Mouse (Mus musculus): ENCODE results near the gene Ric1.

Gene Ric1

GRCm38 (mm10) chr19:29610907-29611306 is 88.8 kb downstream of the Ric1 start:
- DNase-seq (ENCODE audit: low spot score), result no peak

DNA sequence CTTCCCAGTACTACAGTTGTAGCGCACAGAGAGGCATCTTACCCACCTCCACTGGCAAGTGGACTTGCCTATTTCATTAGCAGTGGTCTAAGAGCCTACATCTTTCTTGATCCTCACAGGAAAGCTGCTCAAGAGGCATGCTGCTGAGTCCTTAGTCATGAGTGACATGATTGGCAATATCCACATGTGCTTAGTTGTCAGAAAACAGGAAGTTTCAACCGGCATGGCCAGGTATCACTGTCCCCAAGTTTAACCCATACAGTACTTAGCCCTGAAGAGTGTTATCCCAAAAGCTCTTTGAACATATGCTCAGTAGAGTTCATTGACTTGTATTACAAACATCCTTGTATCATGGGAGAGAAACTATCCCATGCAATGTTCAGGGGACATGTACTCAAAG is 90.0 kb downstream of the Ric1 start:
- DNase-seq (ENCODE audit: low spot score), result no peak

GRCm38 (mm10) chr19:29641055-29641454 is 119.0 kb downstream of the Ric1 start:
- no peak for DNase-seq (ENCODE audit: low spot score)

- DNase-seq (ENCODE audit: low spot score), result no peak
Observed at GRCm38 (mm10) chr19:29641510-29641909, 119.4 kb downstream of the Ric1 start.

GRCm38 (mm10) chr19:29642211-29642610 is 120.1 kb downstream of the Ric1 start:
- no peak for DNase-seq (ENCODE audit: low spot score)

DNA sequence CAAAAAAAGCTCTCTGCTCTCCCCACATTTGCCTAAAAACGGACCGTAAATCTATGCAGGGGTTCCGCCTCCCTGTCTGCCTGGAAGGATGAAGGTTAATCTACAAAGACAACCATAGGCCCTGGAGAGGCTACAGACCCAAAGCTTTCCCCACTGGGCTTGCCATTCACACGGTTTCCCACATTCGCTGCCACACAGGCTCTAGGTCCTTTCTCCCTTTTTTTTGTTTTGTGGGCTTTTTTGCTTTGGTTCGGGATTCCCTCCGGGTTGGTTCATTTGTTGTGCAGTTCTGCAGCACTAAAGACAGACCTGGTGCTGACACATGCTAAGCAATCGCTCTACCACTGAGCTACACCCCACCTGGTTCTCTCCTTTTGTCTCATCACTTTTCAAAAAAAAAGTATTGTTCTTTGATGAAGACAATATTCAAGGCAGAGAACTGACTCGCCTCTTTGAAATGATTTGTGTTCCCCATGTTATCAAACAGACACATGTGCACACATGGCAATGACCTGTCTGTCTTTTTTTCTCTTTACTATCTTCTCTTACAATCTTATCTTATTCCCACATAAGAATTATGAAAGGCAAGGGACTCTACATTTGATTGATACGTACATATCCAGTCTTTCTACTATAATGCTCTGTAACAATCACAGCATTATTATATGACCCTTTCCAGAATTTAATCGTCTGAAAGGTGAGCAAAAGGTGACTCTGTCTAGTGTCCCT is 121.3 kb downstream of the Ric1 start:
- no peak for DNase-seq (ENCODE audit: low spot score)

GRCm38 (mm10) chr19:29644747-29645146 is 122.7 kb downstream of the Ric1 start:
- DNase-seq (ENCODE audit: low spot score), result no peak

DNA sequence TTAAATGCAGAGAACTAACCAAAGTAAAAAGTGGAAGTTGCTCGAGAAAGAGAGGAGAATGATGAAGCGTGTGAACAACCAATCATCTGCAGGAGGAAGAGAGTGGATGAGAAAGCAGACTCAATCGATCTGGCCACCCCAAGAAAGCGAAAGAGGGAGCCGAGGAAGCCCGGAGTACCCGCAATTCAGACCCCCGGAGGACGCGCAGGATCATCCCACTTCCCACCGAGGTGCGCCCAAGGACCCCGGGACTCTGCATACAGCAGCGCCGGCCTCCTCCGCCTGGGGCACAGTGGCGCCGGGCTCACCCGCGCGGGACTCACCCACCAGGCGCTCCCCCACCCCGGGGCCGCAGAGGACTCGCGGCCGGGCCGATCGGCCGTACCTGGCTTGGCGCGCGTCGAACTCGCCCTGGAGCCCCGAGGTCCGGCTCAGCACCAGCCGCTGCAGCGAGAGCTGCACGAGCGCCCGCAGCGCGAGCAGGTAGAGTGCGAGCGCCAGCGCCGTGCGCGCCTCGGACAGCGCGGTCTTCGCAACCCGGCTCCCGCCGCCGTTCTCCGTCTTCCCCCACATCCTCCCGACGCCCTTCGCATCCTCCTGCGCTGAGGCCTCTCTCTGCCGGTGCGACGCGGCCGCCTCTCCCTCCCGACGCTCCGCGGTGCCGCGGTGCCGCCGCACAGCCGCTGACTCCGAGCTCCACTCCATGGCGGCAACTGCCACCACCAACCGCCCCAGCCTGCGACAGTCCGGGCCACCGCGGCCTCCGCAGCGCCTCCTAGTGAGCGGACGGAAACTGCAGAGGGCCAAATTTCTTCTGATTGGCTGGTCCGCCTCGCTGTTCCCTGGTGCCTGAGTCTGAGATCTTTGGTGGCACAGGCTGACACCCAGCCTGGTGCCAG is 125.8 kb downstream of the Ric1 start, which contains the start of gene Ermp1:
Gene Ermp1 (minus strand): TSS at position 765 of the 899 bp plus-strand sequence.
- DNase-seq (ENCODE audit: low spot score), result peak; percentile 84

- DNase-seq (ENCODE audit: low spot score), result no peak
Observed at GRCm38 (mm10) chr19:29648550-29648914, 126.5 kb downstream of the Ric1 start.

DNA sequence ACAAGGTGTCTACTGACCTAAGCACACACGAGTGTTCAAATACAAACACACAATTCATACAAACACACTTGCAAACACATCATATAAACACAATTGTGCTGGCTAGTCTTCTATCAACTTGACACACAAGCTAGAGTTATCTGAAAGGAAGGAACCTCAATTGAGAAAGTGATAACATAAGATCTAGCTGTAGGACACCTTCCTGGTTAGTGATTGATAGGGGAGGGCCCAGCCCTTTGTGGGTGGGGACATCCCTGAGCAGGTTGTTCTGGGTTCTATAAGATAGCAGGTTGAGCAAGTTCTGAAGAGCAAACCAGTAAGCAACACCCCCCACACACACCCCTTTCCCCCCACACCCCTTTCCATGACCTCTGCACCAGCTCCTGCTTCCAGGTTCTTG is 127.6 kb downstream of the Ric1 start:
- DNase-seq (ENCODE audit: low spot score), result no peak

DNA sequence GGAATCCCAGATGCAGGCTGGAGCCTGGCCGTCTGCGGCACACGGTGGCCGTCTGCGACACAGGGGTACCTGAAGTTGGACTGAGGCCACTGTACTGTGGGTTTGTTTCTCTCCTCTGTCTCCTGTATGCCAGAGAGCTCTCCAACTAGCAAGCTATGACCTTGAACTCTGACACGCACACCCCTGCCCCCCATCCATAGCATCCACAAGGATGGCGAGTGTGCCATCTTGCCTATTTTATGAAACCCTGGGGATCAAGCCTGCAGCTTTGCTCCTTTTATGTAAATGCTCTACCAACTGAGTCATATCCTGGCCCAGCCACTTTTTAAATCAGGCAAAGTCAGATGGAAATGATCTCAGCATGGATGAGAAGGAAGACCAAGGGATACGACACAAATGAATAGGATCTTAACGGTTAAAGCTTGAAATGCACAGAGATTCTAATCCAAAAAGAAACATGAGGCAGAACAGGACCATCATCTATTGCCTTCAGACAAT is 131.7 kb downstream of the Ric1 start:
- no peak for DNase-seq (ENCODE audit: low spot score)

- no peak for DNase-seq (ENCODE audit: low spot score)
Observed at GRCm38 (mm10) chr19:29655148-29655547, 133.1 kb downstream of the Ric1 start.

- DNase-seq (ENCODE audit: low spot score), result no peak
Observed at GRCm38 (mm10) chr19:29656029-29656428, 133.9 kb downstream of the Ric1 start.
